8 mouse cellular contexts compared by ENCODE assay signal in genomic region chr3:101300271-101301071, GRCm38 (mm10). TPM values are rescaled to one million over a fixed set of nuclear protein-coding genes. Genes with fewer than 3 reads are reported as not detected.
DNase-seq lines count a peak whose midpoint lies in the region; ATAC-seq and TF ChIP-seq lines count a peak whose summit lies in the region.

No protein-coding gene starts in this region.

- H3K4me1 ChIP-seq in kidney, postnatal 0 days (replicated peaks; ENCODE audit: insufficient read depth, low read length) = 0 out of 2 replicates have a peak, but pooled peaks cover 6% of the 10 kb centered on the region
- H3K4me1 ChIP-seq in heart, postnatal 0 days (ENCODE audit: control insufficient read depth, insufficient read depth) = 0 out of 2 replicates have a peak, but pooled peaks cover 6% of the 10 kb centered on the region
- peaks cover 18% of the 10 kb centered on the region for H3K4me1 ChIP-seq in midbrain, embryonic 14.5 days (ENCODE audit: control insufficient read depth, insufficient read depth, low read length)

- WGBS in kidney, postnatal 0 days = 29% methylated on average over 23 of the region's 23 CpGs
- 20% methylated on average over 23 of the region's 23 CpGs for WGBS in heart, postnatal 0 days
- WGBS in midbrain, embryonic 14.5 days = 15% methylated on average over 23 of the region's 23 CpGs

- TF ChIP-seq EP300 in heart, postnatal 0 days (IDR thresholded peaks at IDR 0.05; ENCODE audit: low read depth) = no peak

- H3K9me3 ChIP-seq in kidney, postnatal 0 days (replicated peaks; ENCODE audit: low read length) = no peaks in the 10 kb centered on the region
- no peaks in the 10 kb centered on the region for H3K9me3 ChIP-seq in heart, postnatal 0 days (replicated peaks; ENCODE audit: control insufficient read depth, low read length)
- no peaks in the 10 kb centered on the region for H3K9me3 ChIP-seq in midbrain, embryonic 14.5 days (ENCODE audit: control insufficient read depth, low read length)

- 0 out of 2 replicates have a peak overlapping the region, but pooled peaks have one; percentile 35 for H3K9ac ChIP-seq in kidney, postnatal 0 days (ENCODE audit: low read depth, low read length)
- no peak overlapping the region; the same call in 1 of the 2 replicates for H3K9ac ChIP-seq in heart, postnatal 0 days (replicated peaks; ENCODE audit: low read depth, low read length)
- peak overlapping the region; percentile 31; the same call in 1 of the 2 replicates for H3K9ac ChIP-seq in midbrain, embryonic 14.5 days (replicated peaks; ENCODE audit: low read length)

- peak; percentile 31 for DNase-seq in kidney, postnatal 0 days (ENCODE audit: low spot score)
- no peak for DNase-seq in kidney, adult 9 months
- DNase-seq in embryo, embryonic 11 days = peak; percentile 68
- peak; percentile 32 for DNase-seq in heart, postnatal 0 days (ENCODE audit: low spot score)
- DNase-seq in layer of hippocampus, postnatal 36 days = peak; percentile 68 to 75
- DNase-seq in midbrain, embryonic 14.5 days = peak; percentile 78
- DNase-seq in thymus, postnatal 25 days = peak; percentile 55
- no peak for DNase-seq in kidney, postnatal 14 days

- H3K27ac ChIP-seq in kidney, postnatal 0 days = no peak overlapping the region
- H3K27ac ChIP-seq in heart, postnatal 0 days (ENCODE audit: low read depth) = 0 out of 2 replicates have a peak overlapping the region, but pooled peaks have one; percentile 2
- peak overlapping the region; percentile 73 for H3K27ac ChIP-seq in midbrain, embryonic 14.5 days (replicated peaks; ENCODE audit: low read depth, low read length)

- no peak overlapping the region; the same call in 1 of the 2 replicates for H3K4me3 ChIP-seq in kidney, postnatal 0 days (replicated peaks; ENCODE audit: low read depth, low read length)
- H3K4me3 ChIP-seq in heart, postnatal 0 days (ENCODE audit: low read depth, low read length) = peak overlapping the region; percentile 10; the same call in 1 of the 2 replicates
- peak overlapping the region; percentile 14; the same call in 1 of the 2 replicates for H3K4me3 ChIP-seq in midbrain, embryonic 14.5 days (replicated peaks; ENCODE audit: low read depth, low read length)

- H3K27me3 ChIP-seq in kidney, postnatal 0 days (ENCODE audit: insufficient read depth, low read length) = no peaks in the 10 kb centered on the region
- H3K27me3 ChIP-seq in heart, postnatal 0 days (ENCODE audit: control insufficient read depth, insufficient read depth, low read length) = no peaks in the 10 kb centered on the region
- H3K27me3 ChIP-seq in midbrain, embryonic 14.5 days (ENCODE audit: control insufficient read depth, insufficient read depth, low read length) = no peaks in the 10 kb centered on the region

- H3K36me3 ChIP-seq in kidney, postnatal 0 days (ENCODE audit: insufficient read depth, low read length) = no peaks in the 10 kb centered on the region
- H3K36me3 ChIP-seq in heart, postnatal 0 days (replicated peaks; ENCODE audit: control insufficient read depth, insufficient read depth, low read length) = no peaks in the 10 kb centered on the region
- no peaks in the 10 kb centered on the region for H3K36me3 ChIP-seq in midbrain, embryonic 14.5 days (ENCODE audit: control insufficient read depth, insufficient read depth, low read length)

- no peak for ATAC-seq in kidney, postnatal 0 days (replicated peaks; ENCODE audit: low FRiP score, low read depth)
- peak; percentile 30; the same call in 1 of the 2 replicates for ATAC-seq in heart, postnatal 0 days (ENCODE audit: insufficient read depth, low read depth)
- no peak for ATAC-seq in midbrain, embryonic 14.5 days (ENCODE audit: low FRiP score, low TSS enrichment)

- peak overlapping the region; percentile 27 for H3K4me2 ChIP-seq in kidney, postnatal 0 days (ENCODE audit: low read length)
- peak overlapping the region; percentile 47 for H3K4me2 ChIP-seq in heart, postnatal 0 days (ENCODE audit: low read depth, low read length)
- peak overlapping the region; percentile 53 for H3K4me2 ChIP-seq in midbrain, embryonic 14.5 days (ENCODE audit: low read length)

- no peak for TF ChIP-seq CTCF in kidney, postnatal 0 days (IDR thresholded peaks at IDR 0.05; ENCODE audit: low read depth)
- no peak for TF ChIP-seq CTCF in heart, postnatal 0 days (IDR thresholded peaks at IDR 0.05; ENCODE audit: low read depth)

RNA-seq across cellular contexts. Expression of gene Cd2, which starts 12.7 kb away (rescaled TPM):
- not detected in 2 replicates for polyA plus RNA-seq in kidney, postnatal 0 days (2015; fragmentation: Nextera tagmentation; extraction: Ambion mirVana)
- 0.62 TPM in 1 of 2 replicates, not detected in the other for total RNA-seq in heart, postnatal 0 days (2014; rRNA removed; ENCODE audit: low replicate concordance)
- 0.19 TPM in 1 of 2 replicates, not detected in the other for polyA plus RNA-seq in heart, postnatal 0 days (2015; fragmentation: Nextera tagmentation; extraction: Ambion mirVana)
- total RNA-seq in layer of hippocampus, postnatal 36 days (2021) = not detected
- not detected in 2 replicates for polyA plus RNA-seq in midbrain, embryonic 14.5 days (2014; fragmentation: Nextera tagmentation; extraction: Ambion mirVana)

Comparison
In these comparisons a context has a peak if more than half of its experiments do, and no peak if none do; other contexts are left out.
1. DNase-seq: peak in kidney, postnatal 0 days (single experiment), embryo, embryonic 11 days (single experiment), heart, postnatal 0 days (single experiment), layer of hippocampus, postnatal 36 days (2 of 2), midbrain, embryonic 14.5 days (single experiment) and thymus, postnatal 25 days (single experiment); none in kidney, adult 9 months (single experiment) and kidney, postnatal 14 days (single experiment).
2. Peak in every context shown above with its lines, with median percentiles within 50 percentile points of each other: H3K4me2 ChIP-seq.